Mouse (Mus musculus): ENCODE data around the gene Msi2. TPM values are rescaled to one million over a fixed set of nuclear protein-coding genes. Genes with fewer than 3 reads are reported as not detected.

The Msi2 gene
- total RNA-seq, 2 experiments from 2014 or later: 10.2 to 13.9 TPM

DNA sequence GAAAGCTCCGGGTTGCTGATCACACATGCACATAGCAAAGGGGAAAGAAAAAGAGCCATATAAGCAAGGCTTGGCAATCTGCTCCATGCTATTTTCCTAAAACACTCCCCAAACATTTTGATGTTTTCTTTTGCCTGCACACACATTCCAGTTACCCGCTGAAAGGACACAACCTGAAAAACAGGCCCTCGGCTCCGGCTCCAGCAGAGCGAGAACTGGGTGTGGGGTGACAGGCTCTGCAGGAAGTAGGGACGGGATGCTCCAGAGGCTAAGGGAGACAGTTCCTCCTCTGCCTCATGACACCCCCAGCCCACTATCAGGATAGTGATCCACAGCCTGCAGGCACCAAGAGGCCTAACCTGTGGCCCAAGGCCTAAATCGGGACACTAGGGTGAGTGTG lies 32.3 kb downstream of the Msi2 start:
- no peak for ATAC-seq (replicated peaks; ENCODE audit: low FRiP score, poor library complexity, severe bottlenecking)

DNA sequence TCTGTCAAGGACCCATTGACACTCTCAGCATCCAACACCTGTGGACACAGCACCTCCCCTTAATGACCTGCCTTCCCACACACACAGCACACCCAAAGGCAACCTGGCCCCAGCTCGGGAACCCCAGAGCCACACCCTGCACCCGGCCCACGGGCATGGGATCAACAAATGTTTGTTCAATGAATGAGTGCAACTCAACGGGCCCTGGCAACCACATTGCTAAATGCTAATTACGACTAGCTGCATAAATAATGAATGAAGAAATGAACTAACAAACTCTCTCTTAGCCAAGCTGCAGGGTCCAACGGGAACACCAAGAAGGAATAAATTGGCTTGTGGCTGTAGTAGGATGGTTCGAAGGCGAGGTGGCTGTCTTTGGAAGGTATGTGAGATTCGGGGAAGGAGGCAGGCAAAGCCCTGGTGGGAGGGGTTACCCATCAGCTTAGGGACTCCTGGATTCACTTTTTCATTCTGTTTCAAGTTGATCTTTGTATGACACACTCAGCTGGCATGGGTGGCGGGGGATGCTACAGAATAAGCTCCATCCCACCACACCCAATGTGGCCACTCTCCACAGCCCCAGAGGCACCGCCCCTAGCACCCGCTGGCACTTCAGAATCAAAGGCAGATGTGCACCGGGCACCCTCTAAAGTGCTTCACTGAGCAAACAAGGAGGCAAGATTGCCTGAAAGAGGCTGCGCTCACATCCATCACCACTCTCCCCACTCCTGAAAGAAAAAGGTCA lies 35.1 kb downstream of the Msi2 start:
- no peak for ATAC-seq (replicated peaks; ENCODE audit: low FRiP score, poor library complexity, severe bottlenecking)

DNA sequence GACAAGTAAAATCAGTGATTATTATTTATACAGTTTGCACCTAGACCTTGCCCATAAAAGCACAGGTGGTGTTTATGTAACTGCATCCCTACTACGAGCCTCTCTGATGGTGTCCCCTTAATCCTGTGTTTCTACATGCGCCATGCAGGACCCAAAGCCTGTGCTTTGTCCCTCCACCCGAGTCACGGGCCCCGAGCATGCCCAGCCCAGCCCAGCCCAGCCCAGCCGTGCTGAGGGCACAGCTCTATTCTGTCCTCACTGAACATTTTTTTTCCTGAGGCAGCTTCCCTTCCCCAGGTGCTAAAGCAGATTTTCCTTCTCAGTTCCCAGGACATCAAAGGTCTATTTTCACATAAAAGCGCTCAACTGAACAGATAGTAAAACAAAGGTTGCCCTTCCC lies 41.0 kb downstream of the Msi2 start:
- no peak for ATAC-seq (replicated peaks; ENCODE audit: low FRiP score, poor library complexity, severe bottlenecking)

DNA sequence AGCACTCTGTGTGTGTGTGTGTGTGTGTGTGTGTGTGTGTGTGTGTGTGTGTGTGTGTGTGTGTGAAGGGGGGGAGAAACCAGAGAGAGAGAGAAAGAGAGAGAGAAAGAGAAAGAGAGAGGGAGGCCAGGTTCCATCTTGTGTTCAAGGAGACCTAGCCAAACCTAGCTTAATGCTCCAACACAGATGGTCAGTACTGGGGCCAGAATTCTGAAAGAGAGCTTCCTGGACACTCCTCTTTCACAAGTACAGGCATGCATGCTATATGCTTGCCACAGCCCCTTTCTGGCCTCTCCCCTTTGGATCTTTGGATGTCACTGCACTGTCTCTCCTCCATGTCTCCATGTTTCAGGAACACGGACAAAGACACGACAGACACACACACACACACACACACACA lies 41.7 kb downstream of the Msi2 start:
- ATAC-seq (replicated peaks; ENCODE audit: low FRiP score, poor library complexity, severe bottlenecking): no peak

DNA sequence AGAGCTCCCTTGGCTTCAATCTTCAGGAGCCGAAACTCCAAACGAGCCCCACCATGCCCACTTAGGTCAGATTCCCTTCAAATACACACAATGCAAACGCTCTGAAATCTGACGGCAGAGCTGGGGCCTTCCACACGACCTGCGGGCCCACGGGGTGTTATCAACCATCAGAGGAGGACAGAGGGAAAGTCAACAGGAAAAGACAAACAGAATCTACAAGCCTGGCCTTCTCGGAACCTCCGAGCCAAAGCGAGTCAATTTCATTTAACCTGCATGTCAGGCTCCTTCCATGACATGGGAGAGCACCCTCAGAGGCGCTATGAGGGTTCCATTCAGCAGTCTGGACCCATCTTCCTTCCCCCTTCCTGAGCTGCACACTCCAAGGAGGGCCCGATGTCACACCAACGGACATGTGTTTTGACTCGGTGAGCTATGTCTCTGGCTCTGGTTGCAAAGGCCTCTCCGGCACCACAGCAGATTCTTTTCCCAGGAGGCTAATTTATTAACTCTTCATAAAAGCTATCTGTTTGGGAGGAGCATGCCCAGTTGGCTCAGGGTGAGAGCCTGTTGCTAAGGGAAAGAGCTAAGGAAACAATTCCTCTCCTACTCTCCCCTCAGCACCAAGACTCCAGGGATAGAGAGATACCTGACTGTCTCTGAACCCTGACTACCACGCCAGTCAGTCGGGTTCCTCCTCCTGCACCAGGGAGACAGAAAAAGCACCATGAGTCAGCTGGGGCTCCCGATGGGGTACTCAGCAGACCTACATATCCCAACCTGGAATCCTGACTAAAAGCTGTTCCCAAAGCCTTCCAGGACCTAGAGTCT lies 42.6 kb downstream of the Msi2 start:
- no peak for ATAC-seq (replicated peaks; ENCODE audit: low FRiP score, poor library complexity, severe bottlenecking)

DNA sequence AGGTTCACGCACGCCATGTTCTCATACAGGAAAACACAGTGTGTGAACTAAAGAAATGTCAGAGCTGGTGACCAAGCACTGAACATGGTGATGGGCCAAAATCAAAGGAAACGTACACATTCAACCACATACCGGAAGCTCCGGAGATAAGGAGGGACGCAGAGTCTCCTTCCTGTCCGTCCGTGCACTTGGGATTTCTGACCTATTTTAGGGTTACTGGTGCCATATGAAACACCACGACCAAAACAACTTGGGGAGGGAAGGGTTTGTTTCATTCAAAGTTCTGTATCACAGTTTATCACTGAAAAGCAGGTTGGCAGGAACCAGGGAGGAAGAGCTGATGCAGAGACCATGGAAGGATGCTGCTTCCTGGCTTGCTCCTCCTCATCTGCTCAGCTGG lies 44.2 kb downstream of the Msi2 start:
- no peak for ATAC-seq (replicated peaks; ENCODE audit: low FRiP score, poor library complexity, severe bottlenecking)

DNA sequence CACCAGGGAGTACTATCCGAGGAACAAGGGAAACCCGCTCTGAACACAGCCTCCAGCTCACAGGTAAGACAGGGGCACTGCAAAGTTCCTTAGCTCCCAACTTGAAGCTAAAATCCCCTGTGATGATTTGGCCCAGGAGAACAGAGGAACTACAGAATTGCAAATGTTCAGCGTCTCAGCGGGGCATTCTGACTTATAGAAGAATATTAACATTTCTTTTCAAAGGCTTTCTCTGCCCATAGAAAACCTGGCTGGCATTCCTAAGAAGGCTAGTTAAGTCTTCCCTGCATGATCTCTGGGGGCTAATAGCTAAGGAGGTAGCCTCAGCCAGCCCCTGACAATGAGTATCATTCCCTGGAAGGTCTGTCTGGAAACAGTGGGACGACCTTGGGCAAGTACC lies 47.4 kb downstream of the Msi2 start:
- no peak for ATAC-seq (replicated peaks; ENCODE audit: low FRiP score, poor library complexity, severe bottlenecking)

DNA sequence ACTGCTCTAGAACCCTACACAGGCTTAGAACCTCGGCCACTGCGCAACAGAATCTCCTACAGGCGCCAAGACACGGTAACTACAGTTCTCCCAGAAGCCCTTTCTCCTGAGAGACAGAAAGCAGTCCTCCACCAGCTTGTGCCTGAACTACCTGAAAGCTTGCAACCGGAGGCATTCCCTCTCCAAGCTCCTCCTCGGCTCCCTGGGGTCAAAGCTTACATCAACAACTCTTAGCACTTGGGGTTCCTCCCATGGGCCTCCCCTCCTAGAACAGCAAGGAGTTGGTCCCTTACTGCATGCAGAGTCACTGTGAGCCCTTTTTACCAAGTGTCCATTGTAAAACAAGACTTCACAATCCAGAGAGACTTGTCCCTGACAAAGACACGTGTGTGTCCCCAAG lies 49.2 kb downstream of the Msi2 start:
- ATAC-seq (replicated peaks; ENCODE audit: low FRiP score, poor library complexity, severe bottlenecking): no peak

DNA sequence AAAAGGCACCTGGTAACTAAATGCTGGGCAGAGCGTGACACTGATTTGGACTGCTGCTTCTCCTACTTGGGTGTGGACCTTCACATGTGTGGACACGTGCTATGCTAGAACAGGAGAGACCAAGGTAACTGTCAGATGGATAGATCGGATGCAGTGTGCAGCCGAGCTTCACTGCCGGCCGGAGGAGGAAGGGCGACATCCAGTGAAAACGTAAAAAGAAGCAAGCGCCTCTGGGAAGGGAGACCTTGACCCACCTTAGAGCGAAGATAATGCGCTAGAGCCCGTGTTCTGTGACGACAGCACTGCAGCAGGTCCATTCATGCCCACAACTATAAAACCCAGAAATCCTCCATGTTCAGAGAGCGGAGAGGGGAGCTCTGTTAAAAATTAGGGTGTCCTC lies 50.0 kb downstream of the Msi2 start:
- ATAC-seq (replicated peaks; ENCODE audit: low FRiP score, poor library complexity, severe bottlenecking): no peak

DNA sequence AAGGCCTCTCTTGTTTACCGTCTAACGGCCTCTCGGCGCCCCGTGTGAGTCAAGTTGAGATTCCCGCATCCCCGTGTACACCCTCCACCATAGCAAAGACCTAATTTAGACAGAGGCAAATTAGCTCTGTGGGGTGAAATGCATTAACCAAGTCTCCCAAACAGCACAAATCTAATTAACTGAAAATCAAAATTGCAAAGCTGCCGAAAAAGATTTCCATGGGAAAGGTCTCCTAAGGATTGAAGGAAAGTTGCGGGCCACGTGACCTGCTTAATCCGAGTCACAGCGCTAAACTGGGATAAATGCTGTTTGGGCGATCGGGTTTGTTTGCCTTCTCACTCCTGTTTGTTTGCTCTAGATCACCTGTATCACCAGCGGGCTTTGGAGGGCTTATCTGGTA lies 52.5 kb downstream of the Msi2 start:
- no peak for ATAC-seq (replicated peaks; ENCODE audit: low FRiP score, poor library complexity, severe bottlenecking)

DNA sequence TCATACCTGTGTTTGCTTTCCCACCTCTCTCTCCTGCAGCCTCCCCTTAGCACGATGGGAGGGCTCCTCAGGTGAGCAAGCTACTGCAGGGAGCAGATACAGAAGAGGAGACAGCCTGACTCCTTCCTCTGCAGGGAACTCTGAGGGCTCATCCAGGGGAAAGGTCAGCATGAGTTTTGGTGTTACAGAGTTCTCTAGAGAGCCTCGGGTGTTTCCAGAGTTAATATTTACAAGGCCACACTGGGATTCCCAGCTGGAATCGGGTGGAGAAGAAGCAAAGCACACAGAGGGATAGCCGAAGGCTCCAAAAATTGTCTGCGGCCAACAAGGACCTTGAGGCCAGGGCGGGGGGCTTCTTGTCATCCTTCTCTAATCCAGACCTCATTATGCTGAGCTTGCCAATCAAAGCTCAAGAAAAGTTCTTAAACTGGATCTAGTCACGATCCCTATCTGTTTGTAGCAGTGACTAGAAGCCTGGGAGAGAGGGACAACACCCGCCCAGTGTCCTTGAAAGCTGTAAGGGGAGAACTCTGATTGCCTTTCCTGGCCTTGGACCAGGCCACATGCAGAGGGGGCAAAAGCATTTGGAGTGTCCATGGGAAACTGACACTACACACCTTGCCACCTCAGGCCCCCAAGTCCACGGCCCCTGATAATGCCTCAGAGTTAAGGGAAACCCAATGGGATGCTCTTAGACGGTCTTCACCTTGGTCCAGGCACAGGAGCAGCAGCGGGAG lies 56.7 kb downstream of the Msi2 start:
- ATAC-seq (replicated peaks; ENCODE audit: low FRiP score, poor library complexity, severe bottlenecking): no peak

DNA sequence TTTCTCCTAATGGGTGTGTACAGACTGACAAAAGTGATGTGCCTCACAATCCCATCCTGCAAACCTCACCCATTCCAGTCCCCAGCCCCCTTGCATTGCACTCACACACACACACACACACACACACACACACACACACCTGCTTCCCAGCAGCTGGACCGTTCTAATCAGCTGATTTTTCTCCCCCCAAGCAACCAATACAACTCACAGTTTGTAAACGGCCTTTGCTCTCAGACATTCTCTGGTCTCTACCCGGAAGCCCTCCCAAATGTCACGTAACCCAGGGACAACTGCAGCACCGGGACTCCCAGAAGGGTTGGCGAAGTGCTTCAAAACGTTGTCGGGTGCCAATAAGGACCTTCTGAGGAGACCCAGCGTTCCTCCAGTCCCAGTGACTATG lies 57.9 kb downstream of the Msi2 start:
- no peak for ATAC-seq (replicated peaks; ENCODE audit: low FRiP score, poor library complexity, severe bottlenecking)

DNA sequence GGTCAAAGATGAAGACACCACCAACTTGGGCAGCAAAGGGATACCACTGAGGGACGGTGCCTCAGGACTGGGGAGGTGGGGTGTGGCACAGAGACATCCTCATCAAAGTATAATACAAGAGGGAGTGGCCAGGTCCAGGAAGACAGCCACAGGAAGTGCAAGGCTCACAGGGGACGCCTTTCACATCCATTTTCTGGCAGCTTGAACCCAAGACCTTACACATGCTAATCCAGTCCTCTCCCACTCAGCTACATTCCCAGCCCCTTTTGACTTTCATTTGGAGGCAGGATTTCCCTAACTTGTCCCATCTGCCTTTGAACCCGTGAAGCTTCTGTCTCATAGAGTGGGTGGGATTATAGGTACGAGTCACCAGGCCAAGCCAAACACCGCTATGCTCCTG lies 59.4 kb downstream of the Msi2 start:
- ATAC-seq (replicated peaks; ENCODE audit: low FRiP score, poor library complexity, severe bottlenecking): no peak

DNA sequence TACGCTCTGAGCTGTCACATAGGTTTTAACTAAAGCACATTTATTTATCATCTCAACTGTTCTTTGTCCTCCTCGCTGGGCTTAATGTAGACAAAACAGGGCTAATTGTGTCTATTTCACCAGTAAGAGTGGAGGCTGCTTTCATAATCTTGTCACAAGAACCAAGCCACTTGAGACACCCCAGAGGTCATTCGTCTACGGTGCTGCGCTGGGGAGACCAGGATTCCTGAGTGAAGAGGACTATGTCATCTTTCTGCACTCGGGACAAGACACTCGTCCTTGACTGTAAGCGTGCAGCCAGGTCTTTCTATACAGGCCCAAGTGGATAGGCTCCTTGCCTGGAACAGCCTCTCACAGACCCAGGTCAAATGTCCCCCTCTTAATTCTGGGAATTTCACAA lies 62.5 kb downstream of the Msi2 start:
- ATAC-seq (replicated peaks; ENCODE audit: low FRiP score, poor library complexity, severe bottlenecking): no peak

DNA sequence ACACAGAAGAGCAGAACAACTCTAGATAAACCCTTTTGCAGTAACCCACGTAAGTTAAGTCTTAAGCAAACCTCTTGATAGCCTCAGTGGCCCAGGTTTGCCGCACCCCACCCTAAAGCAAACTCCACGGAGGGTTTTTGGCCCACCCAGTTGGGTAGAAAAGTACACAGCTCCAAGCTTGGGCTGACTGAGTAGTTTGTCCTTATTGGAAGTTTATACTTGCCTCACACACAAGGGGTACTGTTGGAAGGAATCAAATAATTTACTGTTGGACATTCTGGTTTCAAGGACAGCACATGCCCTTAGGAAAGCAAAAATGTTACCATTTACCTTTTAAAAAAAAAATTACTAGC lies 63.1 kb downstream of the Msi2 start:
- ATAC-seq (replicated peaks; ENCODE audit: low FRiP score, poor library complexity, severe bottlenecking): no peak

DNA sequence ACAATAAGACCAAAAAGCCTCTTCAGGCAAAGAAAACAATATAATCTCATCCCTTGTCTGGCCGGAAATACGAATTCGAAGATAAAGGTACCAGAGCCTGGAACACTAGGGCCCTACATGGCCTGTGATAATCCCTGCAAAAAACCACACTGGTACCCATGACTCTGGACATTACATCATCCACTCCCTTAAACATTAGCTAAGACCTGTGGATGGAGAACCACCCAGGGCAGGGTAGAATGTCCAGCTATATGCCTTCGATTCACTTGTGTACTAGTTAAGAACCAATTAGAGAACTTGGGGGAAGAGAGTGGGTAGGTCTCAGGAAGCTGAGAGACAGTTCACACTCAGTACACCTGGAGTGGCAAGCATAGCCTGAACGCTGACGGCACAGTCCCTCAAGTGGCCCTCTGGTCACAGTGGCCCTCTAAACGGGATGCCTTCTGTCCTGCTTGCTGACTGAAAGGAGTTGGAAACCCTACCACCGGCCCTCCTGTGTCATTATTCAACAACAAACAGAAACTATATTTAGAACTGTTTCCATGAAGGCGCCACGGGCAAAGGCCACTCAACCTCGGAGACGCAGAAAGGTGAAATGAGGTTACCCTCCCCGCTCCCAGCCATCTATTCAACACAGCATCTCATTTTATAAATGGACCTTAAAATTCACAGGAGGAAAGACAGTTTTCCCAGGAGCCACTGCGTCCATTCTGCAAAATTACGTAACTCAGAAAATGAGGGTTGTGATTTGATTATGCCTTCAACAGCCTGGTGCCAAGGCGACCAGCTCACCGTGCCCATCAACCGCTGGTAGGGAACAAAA lies 63.7 kb downstream of the Msi2 start:
- no peak for ATAC-seq (replicated peaks; ENCODE audit: low FRiP score, poor library complexity, severe bottlenecking)

DNA sequence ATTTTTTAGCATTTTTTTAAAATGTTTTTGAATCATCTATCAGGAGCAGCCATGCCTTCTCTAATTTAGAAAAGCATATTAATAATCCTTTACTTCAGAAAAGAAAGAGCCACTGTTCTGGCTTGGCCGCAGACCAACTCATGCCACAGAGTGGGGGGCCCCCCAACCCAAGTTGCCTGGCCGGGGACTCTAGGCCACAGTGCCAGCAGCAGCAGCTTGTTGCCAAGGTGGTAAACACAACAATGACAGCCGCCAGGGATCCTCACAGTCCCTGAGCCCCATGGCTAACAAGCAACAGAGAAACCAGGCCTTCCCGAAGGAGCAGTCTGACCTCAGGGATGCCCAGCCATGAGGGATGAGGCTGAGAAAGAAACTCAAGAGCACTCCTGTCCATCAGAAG lies 68.0 kb downstream of the Msi2 start:
- no peak for ATAC-seq (replicated peaks; ENCODE audit: low FRiP score, poor library complexity, severe bottlenecking)

DNA sequence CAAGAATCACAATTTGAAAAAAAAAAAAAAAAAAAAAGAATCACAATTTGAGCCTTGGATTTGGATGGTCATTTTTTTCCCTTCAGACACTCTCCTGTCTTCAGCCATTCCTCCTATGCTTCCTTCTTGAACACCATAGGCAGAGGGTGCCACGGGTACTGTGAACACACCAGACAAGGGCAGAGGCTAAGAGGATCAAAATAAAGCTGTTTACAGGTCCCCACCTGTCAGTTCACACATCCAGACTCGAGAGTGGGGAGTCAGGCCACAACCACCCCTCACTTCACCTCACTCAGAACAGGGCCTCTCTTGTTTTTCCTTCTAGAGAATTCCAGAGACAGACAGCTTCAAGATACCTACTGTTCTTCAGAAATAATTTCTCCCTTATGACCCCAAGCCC lies 69.3 kb downstream of the Msi2 start:
- ATAC-seq (replicated peaks; ENCODE audit: low FRiP score, poor library complexity, severe bottlenecking): no peak

DNA sequence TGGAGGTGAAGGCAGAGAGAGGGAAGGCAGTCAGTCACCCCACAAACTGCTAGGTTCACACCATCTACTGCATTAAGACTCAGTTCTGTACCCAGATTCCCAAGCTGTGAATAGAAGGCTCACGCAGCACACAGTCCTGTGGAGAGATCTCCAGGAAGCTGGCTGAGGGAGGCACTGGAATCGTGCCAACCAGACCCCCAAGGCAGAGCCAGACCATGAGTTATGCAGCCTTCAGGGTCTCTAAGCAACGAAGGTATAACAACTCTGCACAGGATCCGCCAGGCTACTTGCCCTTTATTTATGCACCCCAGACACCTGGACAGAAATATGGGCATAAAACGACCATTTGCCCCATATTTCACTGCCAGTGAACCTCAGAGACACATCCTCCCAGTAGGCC lies 69.9 kb downstream of the Msi2 start:
- ATAC-seq (replicated peaks; ENCODE audit: low FRiP score, poor library complexity, severe bottlenecking): no peak

DNA sequence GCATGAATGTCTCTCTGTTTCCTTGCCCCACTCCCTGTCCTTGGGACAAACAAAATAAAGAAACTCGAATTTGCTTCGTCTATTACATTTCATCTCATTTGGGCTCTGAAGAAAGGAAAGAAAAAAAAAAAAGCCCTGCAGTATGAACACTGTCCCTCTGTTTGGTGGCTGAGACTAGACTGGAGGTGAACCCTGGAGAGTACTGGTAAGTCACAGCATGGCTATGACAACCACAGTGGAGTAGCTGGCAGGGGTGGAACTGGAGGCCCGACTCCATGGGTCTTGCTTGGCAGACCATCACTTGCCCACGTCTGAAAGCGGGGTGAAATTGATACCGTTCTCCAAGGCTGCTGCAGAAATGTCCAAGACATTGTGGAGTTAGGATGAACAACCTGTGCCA lies 71.8 kb downstream of the Msi2 start:
- no peak for ATAC-seq (replicated peaks; ENCODE audit: low FRiP score, poor library complexity, severe bottlenecking)
